Mouse (Mus musculus): ENCODE measurements around the gene Gm11492. TPM values are rescaled to one million over a fixed set of nuclear protein-coding genes. Genes with fewer than 3 reads are reported as not detected.

Gene Gm11492
- total and polyA plus RNA-seq, 3 experiments: not detected

DNA sequence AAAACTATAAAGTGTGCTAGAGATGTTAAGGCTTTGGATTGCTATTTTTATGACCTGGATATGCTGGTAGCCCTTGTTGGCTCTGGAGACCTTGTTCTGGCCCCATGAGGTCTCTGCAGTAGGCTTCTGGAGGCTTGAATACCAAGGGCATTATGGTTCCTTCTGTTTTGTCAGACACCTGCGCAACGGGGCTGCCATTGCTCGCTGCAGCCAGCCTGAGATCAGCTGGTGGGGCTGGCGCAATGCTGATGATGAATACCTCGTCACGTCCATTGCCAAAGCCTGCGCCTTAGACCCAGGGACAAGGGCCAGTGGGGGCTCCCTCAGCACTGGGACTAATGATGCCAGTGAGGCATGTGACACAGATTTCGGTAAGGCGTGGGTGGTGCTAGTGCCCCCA lies 35.8 kb downstream of the Gm11492 start:
- Histone ChIP-seq H3K27me3 (ENCODE audit: control insufficient read depth in 1 of 2, insufficient read depth in 2 of 2, low read length in 2 of 2) (no peaks in the 10 kb centered on the region), H3K4me1 (ENCODE audit: control insufficient read depth in 1 of 2, insufficient read depth in 2 of 2, low read length in 2 of 2) (no peaks in the 10 kb centered on the region), H3K27ac (ENCODE audit: control insufficient read depth, low read depth, low read length) (no peak overlapping the region), H3K9ac (ENCODE audit: control insufficient read depth, low read depth, low read length, poor library complexity, severe bottlenecking) (no peak overlapping the region), H3K4me3 (ENCODE audit: control insufficient read depth in 1 of 2, insufficient read depth in 1 of 2, low read depth in 2 of 2, low read length in 2 of 2) (no peak overlapping the region), H3K36me3 (ENCODE audit: control insufficient read depth in 1 of 2, insufficient read depth in 2 of 2, low read length in 2 of 2) (peaks cover 0 to 21% of the 10 kb centered on the region in 2 experiments; a peak in 2 of 4 replicates), H3K79me2 (ENCODE audit: control insufficient read depth, insufficient read depth, low read length, poor library complexity) (no peaks in the 10 kb centered on the region), H3K9me3 (replicated peaks; ENCODE audit: insufficient read depth, low read length) (no peaks in the 10 kb centered on the region)
- TF ChIP-seq E2F4 (IDR thresholded peaks at IDR 0.05; ENCODE audit: borderline replicate concordance, low read depth, low read length) (no peak), ZKSCAN1 (IDR thresholded peaks at IDR 0.05; ENCODE audit: low read depth, low read length) (no peak), KAT2A (conservative IDR thresholded peaks at IDR 0.05; ENCODE audit: low read depth, low read length) (no peak), MAFK (IDR thresholded peaks at IDR 0.05; ENCODE audit: borderline replicate concordance, low read depth, low read length) (no peak)
- DNase-seq (ENCODE audit: low read depth, low spot score): no peak

DNA sequence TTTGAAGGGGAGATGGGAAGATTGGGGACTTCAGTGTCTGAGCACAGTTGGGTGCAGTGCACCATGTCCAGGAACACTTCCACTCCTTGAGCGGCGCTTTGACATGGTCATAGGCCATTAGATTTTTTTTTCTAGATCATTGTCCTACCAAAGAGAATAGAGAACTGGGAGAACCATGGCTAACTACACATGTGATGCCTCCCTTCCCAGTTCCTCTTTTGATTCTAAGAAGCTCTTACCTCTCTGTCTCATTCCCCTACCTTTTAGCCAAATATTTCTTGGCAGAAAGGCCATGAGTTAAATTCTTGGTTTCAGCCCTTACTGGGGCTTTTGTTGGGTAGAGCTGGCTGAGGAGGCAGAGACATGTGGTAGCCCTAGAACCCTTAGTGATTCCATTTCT lies 37.1 kb downstream of the Gm11492 start:
- H3K9me3 ChIP-seq (replicated peaks; ENCODE audit: insufficient read depth, low read length): no peaks in the 10 kb centered on the region
- H3K4me3 ChIP-seq (ENCODE audit: control insufficient read depth in 1 of 2, insufficient read depth in 1 of 2, low read depth in 2 of 2, low read length in 2 of 2): no peak overlapping the region
- no peak overlapping the region for H3K27ac ChIP-seq (ENCODE audit: control insufficient read depth, low read depth, low read length)
- H3K79me2 ChIP-seq (ENCODE audit: control insufficient read depth, insufficient read depth, low read length, poor library complexity): no peaks in the 10 kb centered on the region
- no peaks in the 10 kb centered on the region for H3K4me1 ChIP-seq (ENCODE audit: control insufficient read depth in 1 of 2, insufficient read depth in 2 of 2, low read length in 2 of 2)
- no peaks in the 10 kb centered on the region for H3K27me3 ChIP-seq (ENCODE audit: control insufficient read depth in 1 of 2, insufficient read depth in 2 of 2, low read length in 2 of 2)
- no peak for TF ChIP-seq NRF1 (IDR thresholded peaks at IDR 0.05; ENCODE audit: insufficient read depth, low read depth, low read length, poor library complexity, severe bottlenecking)
- no peak for TF ChIP-seq BHLHE40 (IDR thresholded peaks at IDR 0.05; ENCODE audit: borderline replicate concordance, low read depth, low read length)
- TF ChIP-seq MXI1 (IDR thresholded peaks at IDR 0.05; ENCODE audit: low read depth, low read length): no peak
- no peak for TF ChIP-seq POLR2AphosphoS5 (IDR thresholded peaks at IDR 0.05; ENCODE audit: borderline replicate concordance, low read depth, low read length)
- no peak overlapping the region for H3K9ac ChIP-seq (ENCODE audit: control insufficient read depth, low read depth, low read length, poor library complexity, severe bottlenecking)
- H3K36me3 ChIP-seq (ENCODE audit: control insufficient read depth in 1 of 2, insufficient read depth in 2 of 2, low read length in 2 of 2): peaks cover 0 to 21% of the 10 kb centered on the region in 2 experiments; a peak in 2 of 4 replicates
- DNase-seq (ENCODE audit: low read depth, low spot score): no peak

DNA sequence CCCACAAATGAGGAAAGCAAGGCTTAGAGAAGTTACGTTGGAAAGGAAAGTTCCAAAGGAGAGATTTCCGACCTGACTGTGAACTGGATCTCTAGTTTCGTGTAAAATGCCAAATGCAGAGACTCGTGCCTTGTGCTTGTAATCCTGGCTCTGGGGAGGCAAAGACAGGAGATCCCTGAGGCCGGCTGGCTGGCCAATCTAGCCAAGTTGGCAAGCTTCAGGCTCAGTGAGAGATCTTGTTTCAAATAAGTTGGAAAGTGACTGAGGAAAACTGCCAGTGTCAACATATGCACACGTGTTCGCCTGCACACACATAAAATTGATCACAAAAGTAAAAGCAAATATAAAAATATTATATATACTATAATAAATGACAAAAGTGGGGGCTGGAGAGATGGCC lies 42.8 kb downstream of the Gm11492 start:
- DNase-seq (ENCODE audit: low read depth, low spot score): no peak
- no peaks in the 10 kb centered on the region for H3K27me3 ChIP-seq (ENCODE audit: control insufficient read depth in 1 of 2, insufficient read depth in 2 of 2, low read length in 2 of 2)
- no peak overlapping the region for H3K4me3 ChIP-seq (ENCODE audit: control insufficient read depth in 1 of 2, insufficient read depth in 1 of 2, low read depth in 2 of 2, low read length in 2 of 2)
- H3K36me3 ChIP-seq (ENCODE audit: control insufficient read depth in 1 of 2, insufficient read depth in 2 of 2, low read length in 2 of 2): peaks cover 0 to 26% of the 10 kb centered on the region in 2 experiments; a peak in 2 of 4 replicates
- no peaks in the 10 kb centered on the region for H3K79me2 ChIP-seq (ENCODE audit: control insufficient read depth, insufficient read depth, low read length, poor library complexity)
- no peak overlapping the region for H3K27ac ChIP-seq (ENCODE audit: control insufficient read depth, low read depth, low read length)
- TF ChIP-seq POLR2AphosphoS2 (IDR thresholded peaks at IDR 0.05; ENCODE audit: low read length) (no peak), USF1 (IDR thresholded peaks at IDR 0.05; ENCODE audit: low read depth, low read length) (no peak), MEF2A (IDR thresholded peaks at IDR 0.05; ENCODE audit: extremely low read depth, insufficient replicate concordance, low read depth, low read length, poor library complexity, severe bottlenecking) (no peak), ZNF384 (IDR thresholded peaks at IDR 0.05; ENCODE audit: low read depth, low read length) (no peak), CHD2 (IDR thresholded peaks at IDR 0.05; ENCODE audit: low read length) (no peak), GATA1 (IDR thresholded peaks at IDR 0.05; ENCODE audit: low read depth, low read length) (no peak), POLR2A (IDR thresholded peaks at IDR 0.05; ENCODE audit: control insufficient read depth in 1 of 2, insufficient read depth in 1 of 2, low read depth in 1 of 2, low read length in 2 of 2, poor library complexity in 1 of 2) (no peak), JUND (IDR thresholded peaks at IDR 0.05; ENCODE audit: low read depth, low read length) (no peak), E2F4 (IDR thresholded peaks at IDR 0.05; ENCODE audit: borderline replicate concordance, low read depth, low read length) (no peak), MYB (IDR thresholded peaks at IDR 0.05; ENCODE audit: low read depth, low read length) (no peak), MXI1 (IDR thresholded peaks at IDR 0.05; ENCODE audit: low read depth, low read length) (no peak), SMC3 (IDR thresholded peaks at IDR 0.05; ENCODE audit: low read depth, low read length) (no peak), EP300 (IDR thresholded peaks at IDR 0.05; ENCODE audit: low read depth in 1 of 2, low read length in 2 of 2) (no peak), MAFK (IDR thresholded peaks at IDR 0.05; ENCODE audit: borderline replicate concordance, low read depth, low read length) (no peak), ZMIZ1 (IDR thresholded peaks at IDR 0.05; ENCODE audit: low read depth, low read length) (no peak), MAX (IDR thresholded peaks at IDR 0.05; ENCODE audit: low read length) (no peak), GABPA (IDR thresholded peaks at IDR 0.05; ENCODE audit: low read depth, low read length) (no peak), NELFE (IDR thresholded peaks at IDR 0.05; ENCODE audit: low read depth, low read length) (no peak), CHD1 (IDR thresholded peaks at IDR 0.05; ENCODE audit: low read depth, low read length) (no peak), POLR2AphosphoS5 (IDR thresholded peaks at IDR 0.05; ENCODE audit: borderline replicate concordance, low read depth, low read length) (no peak)
- H3K4me1 ChIP-seq (ENCODE audit: control insufficient read depth in 1 of 2, insufficient read depth in 2 of 2, low read length in 2 of 2): no peaks in the 10 kb centered on the region
- H3K9me3 ChIP-seq (replicated peaks; ENCODE audit: insufficient read depth, low read length): no peaks in the 10 kb centered on the region
- H3K9ac ChIP-seq (ENCODE audit: control insufficient read depth, low read depth, low read length, poor library complexity, severe bottlenecking): no peak overlapping the region

All from MEL (cell line).